Comparison of ENCODE assay signal across 8 mouse cellular contexts in genomic region chr1:157076781-157077705, GRCm38 (mm10). TPM values are rescaled to one million over a fixed set of nuclear protein-coding genes. Genes with fewer than 3 reads are reported as not detected.
DNase-seq lines count a peak whose midpoint lies in the region; ATAC-seq and TF ChIP-seq lines count a peak whose summit lies in the region.

No protein-coding gene starts in this region.

- no peak overlapping the region for H3K27ac ChIP-seq in hindbrain, postnatal 0 days

- H3K4me1 ChIP-seq in hindbrain, postnatal 0 days (ENCODE audit: insufficient read depth, low read length), result no peaks in the 10 kb centered on the region

- no peaks in the 10 kb centered on the region for H3K9me3 ChIP-seq in hindbrain, postnatal 0 days (ENCODE audit: low read length)

- 53% methylated on average over 43 of the region's 43 CpGs for WGBS in hindbrain, postnatal 0 days

- 0 out of 2 replicates have a peak overlapping the region, but pooled peaks have one; percentile 7 for H3K4me2 ChIP-seq in hindbrain, postnatal 0 days (ENCODE audit: low read depth, low read length)

- DNase-seq in WW6 (ENCODE audit: low read depth, low spot score), result peak; percentile 78
- DNase-seq in cerebellum, postnatal 25 days, result peak; percentile 87 to 94
- peak; percentile 85 for DNase-seq in gastrocnemius, adult 18-20 months (ENCODE audit: low spot score)
- peak; percentile 93 for DNase-seq in hindbrain, postnatal 0 days (ENCODE audit: low spot score)
- peak; percentile 93 to 97 for DNase-seq in left cerebral cortex, adult 18-20 months (ENCODE audit: low spot score in 2 of 2)
- peak; percentile 89 to 91 for DNase-seq in lung, postnatal 4 days
- peak; percentile 80 for DNase-seq in retina, postnatal 7 days (ENCODE audit: low read depth, low spot score)
- DNase-seq in urinary bladder, adult 18-20 months (ENCODE audit: low spot score in 2 of 2), result peak; percentile 63 to 81

- peak; percentile 99 for TF ChIP-seq CTCF in hindbrain, postnatal 0 days (IDR thresholded peaks at IDR 0.05; ENCODE audit: low read depth)

- no peaks in the 10 kb centered on the region for H3K27me3 ChIP-seq in hindbrain, postnatal 0 days (ENCODE audit: insufficient read depth, low read length)

- H3K36me3 ChIP-seq in hindbrain, postnatal 0 days (ENCODE audit: insufficient read depth, low read length), result no peaks in the 10 kb centered on the region

- no peak overlapping the region for H3K9ac ChIP-seq in hindbrain, postnatal 0 days (replicated peaks; ENCODE audit: low read length)

- peak; percentile 61 for ATAC-seq in hindbrain, postnatal 0 days

- H3K4me3 ChIP-seq in hindbrain, postnatal 0 days (ENCODE audit: low read length), result no peak overlapping the region

RNA-seq across cellular contexts. Expression of gene Tex35, which starts 31.4 kb away (rescaled TPM):
- total RNA-seq in gastrocnemius, adult 18-20 months (2021), result not detected
- total RNA-seq in hindbrain, postnatal 0 days (2014; rRNA removed), result not detected in 2 replicates
- polyA plus RNA-seq in hindbrain, postnatal 0 days (2015; fragmentation: Nextera tagmentation; extraction: Ambion mirVana), result not detected in 2 replicates
- total RNA-seq in left cerebral cortex, adult 18-20 months (2021), result not detected
